Mouse (Mus musculus): ENCODE data around the gene Srebf2. TPM values are rescaled to one million over a fixed set of nuclear protein-coding genes. Genes with fewer than 3 reads are reported as not detected.
A peak's percentile ranks its signal among the peaks of the same experiment; 100 is the strongest.

The Srebf2 gene
- polyA plus RNA-seq, 1 experiment from 2014 or later, result 105 TPM

DNA sequence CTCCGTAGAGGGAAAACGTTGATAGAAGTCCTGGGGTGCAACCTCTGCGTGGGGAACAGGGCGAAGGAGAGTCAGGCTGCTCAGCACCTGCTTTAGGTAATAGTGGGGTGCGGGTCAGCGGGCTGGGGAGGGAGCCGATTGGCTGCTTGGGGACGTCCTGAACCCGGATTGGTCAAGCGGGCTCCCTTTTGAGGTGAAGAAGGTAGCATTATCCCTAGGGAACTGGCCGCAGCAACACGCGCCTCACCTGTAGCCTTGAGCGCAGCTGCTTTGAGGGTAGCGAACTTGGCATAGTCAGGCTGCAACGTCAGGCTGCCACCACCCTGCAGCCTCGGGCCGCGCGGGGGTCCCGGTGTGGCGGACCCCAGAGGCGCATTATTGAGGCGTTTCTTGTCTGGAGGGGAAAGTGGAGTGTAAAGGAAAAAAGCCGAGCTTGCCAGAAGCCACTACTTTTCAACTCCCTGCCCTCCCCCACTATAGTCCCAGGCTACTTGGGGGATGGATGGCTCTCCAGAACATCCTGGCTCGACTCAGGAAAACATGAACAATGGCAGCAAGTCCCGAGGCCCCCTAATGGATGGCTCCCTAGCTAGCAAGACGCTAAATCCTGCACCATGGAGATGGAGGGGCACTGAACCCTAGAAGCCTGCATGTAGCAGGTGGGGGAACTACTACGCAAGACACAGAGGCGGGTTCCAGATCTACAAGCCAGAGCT, 60.7 kb downstream of the Srebf2 start:
- Histone ChIP-seq H3K9me3 (ENCODE audit: control insufficient read depth, low read length) (no peaks in the 10 kb centered on the region), H3K9ac (ENCODE audit: low read length) (no peak overlapping the region), H3K4me2 (ENCODE audit: low read depth, low read length) (no peak overlapping the region), H3K4me3 (ENCODE audit: low read length) (no peak overlapping the region), H3K4me1 (replicated peaks; ENCODE audit: control insufficient read depth, insufficient read depth, low read length) (peaks cover 15% of the 10 kb centered on the region), H3K36me3 (ENCODE audit: control insufficient read depth, insufficient read depth, low read length) (peaks cover 10% of the 10 kb centered on the region), H3K27me3 (ENCODE audit: control insufficient read depth, insufficient read depth, low read depth, low read length) (peaks cover 66% of the 10 kb centered on the region), H3K27ac (ENCODE audit: low read length) (no peak overlapping the region)
- ATAC-seq (ENCODE audit: low read depth), result no peak
- WGBS, result 19% methylated on average over 30 of the region's 30 CpGs

DNA sequence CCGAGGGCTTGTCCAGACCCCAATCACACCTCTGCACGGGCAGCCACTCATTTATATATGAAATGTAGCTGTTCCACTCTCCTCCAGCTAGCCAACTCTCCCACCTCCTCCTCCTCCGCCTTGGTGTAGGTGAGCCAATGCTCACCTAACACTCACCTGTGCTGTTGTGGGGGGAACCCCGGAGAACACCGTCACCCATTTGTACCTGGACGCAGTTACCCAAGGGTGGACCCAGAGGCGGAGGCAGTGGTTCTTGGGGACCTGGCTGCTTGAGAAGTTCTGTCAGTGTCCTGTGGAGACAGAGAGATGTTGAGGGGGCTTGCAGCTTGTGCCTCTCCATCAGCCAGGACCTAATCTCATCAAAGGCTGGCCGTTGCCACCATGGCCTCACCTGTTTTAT, 61.3 kb downstream of the Srebf2 start:
- WGBS, result 76% methylated on average over 8 of the region's 8 CpGs
- H3K27ac ChIP-seq (ENCODE audit: low read length), result no peak overlapping the region
- H3K4me3 ChIP-seq (ENCODE audit: low read length), result no peak overlapping the region
- H3K9me3 ChIP-seq (ENCODE audit: control insufficient read depth, low read length), result no peaks in the 10 kb centered on the region
- peaks cover 15% of the 10 kb centered on the region for H3K4me1 ChIP-seq (replicated peaks; ENCODE audit: control insufficient read depth, insufficient read depth, low read length)
- H3K27me3 ChIP-seq (ENCODE audit: control insufficient read depth, insufficient read depth, low read depth, low read length), result peaks cover 72% of the 10 kb centered on the region
- H3K9ac ChIP-seq (ENCODE audit: low read length), result no peak overlapping the region
- H3K4me2 ChIP-seq (ENCODE audit: low read depth, low read length), result no peak overlapping the region
- ATAC-seq (ENCODE audit: low read depth), result no peak
- H3K36me3 ChIP-seq (ENCODE audit: control insufficient read depth, insufficient read depth, low read length), result peaks cover 6% of the 10 kb centered on the region; the same call in 1 of the 2 replicates

DNA sequence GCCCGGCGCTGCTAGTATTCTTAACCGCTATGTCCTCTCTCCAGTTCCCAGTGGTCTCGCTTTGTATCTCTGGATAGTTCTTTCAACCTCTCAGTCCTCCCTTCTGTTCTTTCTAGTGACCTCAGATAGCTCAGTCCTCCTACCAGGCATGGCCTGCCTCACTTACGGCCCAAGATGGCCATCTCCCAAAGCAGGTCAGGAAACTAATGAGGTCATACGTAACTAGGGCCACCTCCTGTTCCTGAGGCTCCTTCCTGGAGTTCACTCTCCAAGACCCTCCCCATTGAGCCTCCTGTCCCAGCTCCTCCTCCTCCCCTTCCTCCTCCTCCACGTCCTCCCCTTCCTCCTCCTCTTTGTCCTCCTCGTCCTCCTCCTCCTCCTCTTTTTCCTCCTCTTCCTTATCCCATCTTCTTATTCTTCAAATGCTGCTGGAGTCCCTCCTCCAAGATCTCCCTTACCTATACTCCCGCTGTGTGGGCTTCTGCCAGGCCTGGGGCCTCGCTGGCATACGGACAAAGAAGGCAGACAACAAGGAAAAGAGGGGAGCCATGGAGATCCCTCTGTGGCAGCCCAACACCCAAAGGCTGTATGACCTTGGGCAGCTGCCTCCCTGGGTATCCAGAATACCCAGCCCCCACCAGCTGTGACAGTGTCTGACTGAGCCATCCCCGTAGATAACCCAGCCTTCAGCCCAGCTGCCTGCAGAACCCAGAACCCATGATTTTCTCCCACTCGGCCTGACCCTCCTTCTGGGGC, 62.5 kb downstream of the Srebf2 start:
- H3K36me3 ChIP-seq (ENCODE audit: control insufficient read depth, insufficient read depth, low read length), result no peaks in the 10 kb centered on the region
- H3K4me1 ChIP-seq (replicated peaks; ENCODE audit: control insufficient read depth, insufficient read depth, low read length), result peaks cover 15% of the 10 kb centered on the region
- 81% methylated on average over 13 of the region's 13 CpGs for WGBS
- H3K9me3 ChIP-seq (ENCODE audit: control insufficient read depth, low read length), result no peaks in the 10 kb centered on the region
- no peak overlapping the region for H3K4me3 ChIP-seq (ENCODE audit: low read length)
- no peak overlapping the region for H3K9ac ChIP-seq (ENCODE audit: low read length)
- H3K27ac ChIP-seq (ENCODE audit: low read length), result no peak overlapping the region
- H3K27me3 ChIP-seq (ENCODE audit: control insufficient read depth, insufficient read depth, low read depth, low read length), result peaks cover 79% of the 10 kb centered on the region
- no peak for ATAC-seq (ENCODE audit: low read depth)
- H3K4me2 ChIP-seq (ENCODE audit: low read depth, low read length), result no peak overlapping the region

DNA sequence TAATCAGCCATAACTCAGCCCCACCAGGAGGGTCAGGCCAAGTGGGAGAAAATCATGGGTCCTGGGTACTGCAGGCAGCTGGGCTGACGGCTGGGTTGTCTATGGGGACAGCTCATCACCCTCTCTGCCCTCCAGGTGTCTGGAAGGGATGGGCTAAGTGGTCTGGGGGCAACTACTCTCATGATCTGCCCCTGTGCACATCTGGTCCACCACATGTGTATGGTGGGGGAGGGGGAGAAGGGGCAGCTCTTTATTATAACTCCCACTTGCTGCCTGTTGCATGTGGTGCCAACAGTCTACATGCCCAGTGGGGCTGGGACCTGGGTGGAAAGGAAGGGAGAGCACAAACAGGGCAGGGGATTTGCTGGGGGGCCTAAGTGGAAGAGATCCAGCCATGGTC, 63.8 kb downstream of the Srebf2 start:
- H3K4me2 ChIP-seq (ENCODE audit: low read depth, low read length), result no peak overlapping the region
- H3K27ac ChIP-seq (ENCODE audit: low read length), result no peak overlapping the region
- WGBS, result 40% methylated on average over 1 of the region's 1 CpGs
- no peak overlapping the region for H3K9ac ChIP-seq (ENCODE audit: low read length)
- no peaks in the 10 kb centered on the region for H3K9me3 ChIP-seq (ENCODE audit: control insufficient read depth, low read length)
- no peak for ATAC-seq (ENCODE audit: low read depth)
- H3K4me1 ChIP-seq (replicated peaks; ENCODE audit: control insufficient read depth, insufficient read depth, low read length), result peaks cover 15% of the 10 kb centered on the region
- H3K27me3 ChIP-seq (ENCODE audit: control insufficient read depth, insufficient read depth, low read depth, low read length), result peaks cover 90% of the 10 kb centered on the region
- H3K4me3 ChIP-seq (ENCODE audit: low read length), result no peak overlapping the region
- H3K36me3 ChIP-seq (ENCODE audit: control insufficient read depth, insufficient read depth, low read length), result no peaks in the 10 kb centered on the region

DNA sequence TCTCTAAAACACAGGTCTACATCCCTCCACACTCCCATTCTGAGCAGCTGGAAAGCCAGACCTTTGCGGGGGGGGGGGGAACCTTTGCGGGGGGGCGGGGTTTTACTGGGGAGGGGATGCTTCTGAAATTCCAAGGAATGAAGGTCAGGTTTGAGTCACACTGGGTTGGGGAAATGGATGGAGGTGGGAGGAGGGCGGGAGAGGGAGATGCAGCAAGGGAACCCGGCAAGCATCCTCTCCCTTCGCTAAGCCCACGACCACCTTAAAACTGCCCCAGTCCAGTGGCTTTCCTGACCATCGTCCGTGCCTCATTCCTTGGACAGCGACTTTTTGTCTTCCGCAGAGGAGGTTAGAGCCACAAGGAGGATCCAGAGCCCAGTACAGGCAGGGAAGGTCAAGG, 64.3 kb downstream of the Srebf2 start:
- Histone ChIP-seq H3K27me3 (ENCODE audit: control insufficient read depth, insufficient read depth, low read depth, low read length) (peaks cover 91% of the 10 kb centered on the region), H3K4me1 (replicated peaks; ENCODE audit: control insufficient read depth, insufficient read depth, low read length) (peaks cover 15% of the 10 kb centered on the region), H3K36me3 (ENCODE audit: control insufficient read depth, insufficient read depth, low read length) (no peaks in the 10 kb centered on the region), H3K4me2 (ENCODE audit: low read depth, low read length) (peak overlapping the region; percentile 62; the same call in 1 of the 2 replicates), H3K4me3 (ENCODE audit: low read length) (peak overlapping the region; percentile 42), H3K27ac (ENCODE audit: low read length) (no peak overlapping the region), H3K9ac (ENCODE audit: low read length) (no peak overlapping the region), H3K9me3 (ENCODE audit: control insufficient read depth, low read length) (no peaks in the 10 kb centered on the region)
- 6% methylated on average over 11 of the region's 11 CpGs for WGBS
- ATAC-seq (ENCODE audit: low read depth), result no peak

DNA sequence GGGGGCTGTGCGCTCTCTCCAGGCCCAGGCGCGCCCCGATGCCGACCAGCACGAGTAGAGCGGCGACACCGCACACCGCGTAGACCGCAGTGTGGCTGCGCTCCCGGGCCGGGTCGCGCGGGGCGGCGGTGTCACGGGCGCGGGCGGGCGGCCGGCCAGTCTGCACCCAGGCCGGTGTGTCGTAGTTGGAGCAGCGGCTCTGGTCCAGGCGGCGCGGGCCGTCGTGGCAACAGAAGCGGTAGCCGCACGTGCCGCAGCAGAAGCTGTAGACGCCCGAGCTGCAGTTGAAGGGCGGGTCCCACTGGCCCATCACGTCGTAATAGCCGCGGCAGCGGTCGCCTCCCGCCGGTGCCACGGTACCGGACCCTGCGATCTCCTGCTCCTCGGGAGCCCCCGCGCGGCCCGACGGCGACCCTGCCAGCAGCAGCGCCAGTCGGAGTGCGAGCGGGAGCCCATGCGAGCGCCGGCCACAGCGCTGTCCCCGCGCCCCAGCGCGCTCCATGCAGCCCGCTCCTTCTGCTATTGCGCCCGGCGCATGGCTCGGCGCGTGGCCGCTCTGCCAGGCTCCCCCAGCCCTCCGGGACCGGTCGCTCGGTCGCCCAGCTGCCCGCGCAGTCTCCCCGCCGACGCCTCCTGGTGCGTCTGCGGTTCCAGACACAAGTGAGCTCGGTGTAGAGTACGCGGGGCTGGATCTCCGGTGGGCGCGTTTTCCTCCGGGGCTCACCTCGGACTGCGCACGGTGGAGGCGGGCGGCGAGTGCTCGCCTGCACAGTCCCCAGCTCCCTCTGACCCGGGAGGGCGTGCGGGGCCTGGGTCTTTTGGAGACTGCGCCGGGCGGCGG, 65.2 kb downstream of the Srebf2 start:
- WGBS, result 1% methylated on average over 97 of the region's 112 CpGs
- ATAC-seq (ENCODE audit: low read depth), result peak; percentile 64

DNA sequence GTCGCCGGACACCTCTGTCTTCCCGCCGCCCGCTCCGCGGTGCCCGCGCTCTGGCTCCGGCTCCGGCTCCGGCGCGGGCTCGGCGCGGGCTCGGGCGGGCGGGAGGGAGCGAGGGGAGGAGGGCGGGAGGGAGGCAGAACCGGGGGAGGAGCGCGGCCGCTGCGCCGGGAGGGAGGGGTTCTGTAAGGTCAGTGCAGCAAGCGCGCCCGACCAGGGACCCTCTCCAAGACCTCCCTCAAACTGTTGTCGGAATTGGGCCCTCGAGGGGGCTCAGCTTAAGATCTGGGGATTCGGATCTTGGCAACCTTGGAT, 65.7 kb downstream of the Srebf2 start, which contains the start of gene Shisa8:
TSS of gene Shisa8 (minus strand) at position 64 of the 312 bp plus-strand sequence.
- Histone ChIP-seq H3K4me2 (ENCODE audit: low read depth, low read length) (peak within 1 kb of the TSS; percentile 62), H3K27ac (ENCODE audit: low read length) (no peak within 1 kb of the TSS), H3K9ac (ENCODE audit: low read length) (peak within 1 kb of the TSS; percentile 6; the same call in 1 of the 2 replicates), H3K36me3 (ENCODE audit: control insufficient read depth, insufficient read depth, low read length) (no peaks in the 10 kb centered on the region), H3K4me1 (replicated peaks; ENCODE audit: control insufficient read depth, insufficient read depth, low read length) (peaks cover 10% of the 10 kb centered on the region), H3K9me3 (ENCODE audit: control insufficient read depth, low read length) (no peaks in the 10 kb centered on the region), H3K27me3 (ENCODE audit: control insufficient read depth, insufficient read depth, low read depth, low read length) (peaks cover 87% of the 10 kb centered on the region), H3K4me3 (ENCODE audit: low read length) (peak within 1 kb of the TSS; percentile 42)
- WGBS, result 2% methylated on average over 6 of the region's 34 CpGs
- peak; percentile 40; the same call in 1 of the 2 replicates for ATAC-seq (ENCODE audit: low read depth)

More for the DNA sequence above, 65.2 kb downstream of the Srebf2 start:
- peaks cover 13% of the 10 kb centered on the region for H3K4me1 ChIP-seq (replicated peaks; ENCODE audit: control insufficient read depth, insufficient read depth, low read length)
- peaks cover 90% of the 10 kb centered on the region for H3K27me3 ChIP-seq (ENCODE audit: control insufficient read depth, insufficient read depth, low read depth, low read length)
- no peaks in the 10 kb centered on the region for H3K36me3 ChIP-seq (ENCODE audit: control insufficient read depth, insufficient read depth, low read length)
- H3K9me3 ChIP-seq (ENCODE audit: control insufficient read depth, low read length), result no peaks in the 10 kb centered on the region
- no peak overlapping the region for H3K27ac ChIP-seq (ENCODE audit: low read length)
- H3K4me2 ChIP-seq (ENCODE audit: low read depth, low read length), result peak overlapping the region; percentile 62
- H3K9ac ChIP-seq (ENCODE audit: low read length), result peak overlapping the region; percentile 6; the same call in 1 of the 2 replicates
- H3K4me3 ChIP-seq (ENCODE audit: low read length), result peak overlapping the region; percentile 42

DNA sequence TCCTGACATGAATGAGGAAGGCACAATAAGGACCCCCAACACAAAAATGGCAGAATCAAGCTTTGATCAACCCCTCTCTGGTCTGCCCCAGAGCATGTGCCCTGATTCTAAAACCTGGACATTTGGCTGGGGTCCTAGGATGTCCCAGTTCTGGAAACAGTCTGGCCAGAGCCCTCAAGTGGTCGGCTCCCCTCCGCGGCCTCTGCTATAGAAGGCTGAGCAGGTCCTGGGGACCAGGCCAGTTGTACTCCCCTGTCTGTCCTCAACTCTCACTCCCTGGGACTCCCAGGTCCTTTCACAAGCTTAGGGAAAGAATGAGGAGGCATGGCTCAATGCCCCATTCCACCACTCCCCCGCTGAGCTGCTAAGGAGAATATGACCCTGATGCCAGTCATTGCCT, 66.2 kb downstream of the Srebf2 start:
- H3K4me1 ChIP-seq (replicated peaks; ENCODE audit: control insufficient read depth, insufficient read depth, low read length), result peaks cover 10% of the 10 kb centered on the region
- no peak overlapping the region for H3K4me3 ChIP-seq (ENCODE audit: low read length)
- peaks cover 84% of the 10 kb centered on the region for H3K27me3 ChIP-seq (ENCODE audit: control insufficient read depth, insufficient read depth, low read depth, low read length)
- no peak overlapping the region for H3K4me2 ChIP-seq (ENCODE audit: low read depth, low read length)
- H3K36me3 ChIP-seq (ENCODE audit: control insufficient read depth, insufficient read depth, low read length), result no peaks in the 10 kb centered on the region
- no peak overlapping the region for H3K9ac ChIP-seq (ENCODE audit: low read length)
- H3K9me3 ChIP-seq (ENCODE audit: control insufficient read depth, low read length), result no peaks in the 10 kb centered on the region
- 14% methylated on average over 4 of the region's 4 CpGs for WGBS
- ATAC-seq (ENCODE audit: low read depth), result no peak
- no peak overlapping the region for H3K27ac ChIP-seq (ENCODE audit: low read length)
